Comparison of ENCODE assay signal across 27 mouse cellular contexts in the genomic region with DNA sequence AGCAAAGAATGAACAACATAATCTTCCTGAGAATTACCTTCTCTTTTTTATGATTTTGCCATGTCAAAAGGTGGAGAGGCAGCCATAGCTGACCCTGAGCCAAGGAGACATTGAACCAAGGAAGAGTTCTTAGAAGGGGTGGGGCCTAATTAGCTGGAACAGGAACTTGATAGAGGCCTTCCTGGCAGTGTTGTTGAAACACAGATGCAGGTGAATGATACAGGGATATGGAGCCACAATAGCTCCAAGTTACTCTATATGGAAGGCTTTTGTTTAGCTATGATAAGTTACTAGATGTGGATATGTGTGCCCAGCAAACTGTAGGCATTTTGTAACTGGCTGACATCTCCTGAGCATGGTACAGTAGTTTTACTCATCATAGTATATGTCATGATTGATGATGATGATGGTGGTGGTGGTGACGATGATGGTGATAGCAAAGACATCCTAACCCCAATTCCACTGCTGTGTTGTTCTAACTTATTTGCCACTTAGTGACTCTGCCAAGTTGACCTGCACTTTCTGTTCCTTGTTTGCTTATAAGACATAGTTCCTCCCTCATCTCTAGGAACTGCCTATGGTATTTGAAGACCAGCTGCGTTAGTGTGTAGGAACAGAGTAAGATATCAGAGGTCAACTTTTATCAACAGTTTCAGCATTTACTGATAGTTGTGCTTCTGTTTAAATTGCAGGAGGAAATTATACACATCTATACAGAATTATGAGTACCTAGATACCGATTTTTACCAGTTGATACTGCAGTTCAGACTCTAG. TPM values are rescaled to one million over a fixed set of nuclear protein-coding genes. Genes with fewer than 3 reads are reported as not detected.
"Had no signal": no experiment of that assay in that cellular context is flagged by ENCODE, and none has a peak within 500 bp of the region (broad histone marks: within the 10 kb centered on the region; RNA-seq: fewer than 3 reads in every experiment).

No protein-coding gene starts in this region.

- DNase-seq: gastrocnemius, adult 2 months; gastrocnemius, postnatal 10 days; gastrocnemius, postnatal 25 days; heart, adult 18-20 months; heart, postnatal 10 days; heart, postnatal 4 days; kidney, adult 11 months; kidney, adult 2 months; kidney, adult 9 months; kidney, postnatal 25 days; kidney, postnatal 4 days; left cerebral cortex, postnatal 4 days had no signal

- H3K4me1 ChIP-seq: heart, embryonic 10.5 days; heart, embryonic 12.5 days; hindbrain, embryonic 10.5 days; hindbrain, embryonic 12.5 days; kidney, embryonic 15.5 days; limb, embryonic 13.5 days; limb, embryonic 15.5 days; liver, embryonic 12.5 days had no signal

- H3K9me3 ChIP-seq: heart, embryonic 10.5 days; heart, embryonic 12.5 days; hindbrain, embryonic 10.5 days; hindbrain, embryonic 12.5 days; kidney, embryonic 15.5 days; limb, embryonic 13.5 days; limb, embryonic 15.5 days; liver, embryonic 12.5 days had no signal

- H3K4me3 ChIP-seq: gastrocnemius, adult 2 months; heart, embryonic 10.5 days; heart, embryonic 12.5 days; hindbrain, embryonic 10.5 days; hindbrain, embryonic 12.5 days; kidney, embryonic 15.5 days; layer of hippocampus, adult 2 months; limb, embryonic 13.5 days; limb, embryonic 15.5 days; liver, embryonic 12.5 days had no signal

- H3K4me2 ChIP-seq: heart, embryonic 12.5 days; hindbrain, embryonic 12.5 days; hindbrain, embryonic 14.5 days; kidney, embryonic 15.5 days; limb, embryonic 13.5 days; limb, embryonic 15.5 days; liver, embryonic 12.5 days had no signal

- H3K36me3 ChIP-seq: heart, embryonic 10.5 days; heart, embryonic 12.5 days; hindbrain, embryonic 10.5 days; hindbrain, embryonic 12.5 days; kidney, embryonic 15.5 days; limb, embryonic 13.5 days; limb, embryonic 15.5 days; liver, embryonic 12.5 days had no signal

- ATAC-seq: hindbrain, embryonic 16.5 days; inflammation-experienced regulatory T-cells, adult 6 months; liver, embryonic 12.5 days had no signal

- H3K9ac ChIP-seq: heart, embryonic 12.5 days; hindbrain, embryonic 12.5 days; hindbrain, embryonic 14.5 days; kidney, embryonic 15.5 days; limb, embryonic 13.5 days; limb, embryonic 15.5 days; liver, embryonic 12.5 days; liver, embryonic 14.5 days had no signal

- H3K27me3 ChIP-seq: heart, embryonic 12.5 days; hindbrain, embryonic 12.5 days; kidney, embryonic 15.5 days; limb, embryonic 13.5 days; limb, embryonic 15.5 days; liver, embryonic 12.5 days had no signal

- H3K27ac ChIP-seq: gastrocnemius, adult 2 months; heart, embryonic 10.5 days; hindbrain, embryonic 10.5 days; hindbrain, embryonic 12.5 days; hindbrain, embryonic 14.5 days; kidney, embryonic 15.5 days; kidney, postnatal 0 days; layer of hippocampus, adult 2 months; limb, embryonic 13.5 days; limb, embryonic 15.5 days; liver, embryonic 12.5 days; liver, embryonic 14.5 days had no signal

RNA-seq across cellular contexts. Expression of gene Frk, which starts 58.7 kb away (rescaled TPM):
- total RNA-seq: granulocyte monocyte progenitor cell, adult 5-6 weeks had no signal
- polyA plus RNA-seq: inflammation-experienced regulatory T-cells, adult 6 months had no signal
